Mouse (Mus musculus) kidney, adult 2 months (tissue): ENCODE data around the gene Pamr1.

Experiments
- CTCF ChIP-seq: fragments of 200-500 bp; conservative IDR thresholded peaks from 2 replicates; pipeline ENCODE4 v1.5.1; 2011; ENCODE audit warnings: low read depth, mild to moderate bottlenecking, control low read depth, low read length, moderate library complexity, mixed read lengths; ENCODE audit not compliant: insufficient read depth, insufficient read length
- POLR2A ChIP-seq: fragments of 200-500 bp; IDR thresholded peaks from one replicate; pipeline ENCODE4 v1.6.1; 2011; ENCODE audit warnings: low read depth, low read length, control low read depth

DNA sequence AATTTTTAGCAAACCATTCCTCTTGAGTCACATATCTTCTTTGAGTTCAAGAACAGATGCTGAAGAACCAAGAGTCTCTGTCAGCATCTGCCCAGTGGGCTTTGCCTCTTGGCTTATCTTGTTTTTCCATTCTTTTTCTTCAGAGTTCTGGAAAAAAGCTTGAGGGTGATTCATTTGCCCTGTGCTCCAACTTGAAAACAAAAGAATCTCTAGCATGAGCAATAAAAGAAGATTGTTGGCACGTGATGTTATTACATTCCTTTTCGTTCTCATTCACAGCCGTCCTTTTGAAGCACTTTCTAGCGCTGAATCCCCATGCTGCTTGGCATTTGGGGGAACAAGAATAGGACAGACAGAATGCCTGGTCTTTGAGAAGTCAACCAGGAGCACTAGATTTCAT lies 42.2 kb upstream of the Pamr1 start:
- TF ChIP-seq CTCF (no peak), POLR2A (no peak)
